Mouse (Mus musculus) liver, postnatal 0 days (tissue): ENCODE results near the gene Cep112.

Experiments
- CTCF ChIP-seq: sonication (generic); IDR thresholded peaks from 2 replicates; pipeline ENCODE4 v1.5.1; 2016; ENCODE audit warnings: antibody characterized with exemption, low read depth
- EP300 ChIP-seq: IDR thresholded peaks from 2 replicates; pipeline ENCODE4 v1.6.1; 2016; ENCODE audit warnings: antibody characterized with exemption, low read depth, mild to moderate bottlenecking

GRCm38 (mm10) chr11:108376815-108377214 is 48.2 kb upstream of the Cep112 start:
- TF ChIP-seq EP300 = no peak
- TF ChIP-seq CTCF = no peak
